Mouse (Mus musculus) stomach, postnatal 0 days (tissue): Measurements from ENCODE around the gene Rlbp1.

Experiments
- CTCF ChIP-seq: IDR thresholded peaks from 2 replicates; pipeline ENCODE4 v1.5.1; 2016; ENCODE audit warnings: antibody characterized with exemption, low read depth, mild to moderate bottlenecking, moderate library complexity
- EP300 ChIP-seq: optimal IDR thresholded peaks from 2 replicates; pipeline ENCODE3; 2016; ENCODE audit warnings: antibody characterized with exemption

GRCm38 (mm10) chr7:79393924-79394323 is 7.1 kb upstream of the Rlbp1 start:
- TF ChIP-seq CTCF (no peak), EP300 (no peak)
